Mouse (Mus musculus) granulocyte monocyte progenitor cell, adult 5-6 weeks (primary cell): Measurements from ENCODE around the gene Slc22a4. TPM values are rescaled to one million over a fixed set of nuclear protein-coding genes. Genes with fewer than 3 reads are reported as not detected.

ENCODE experiments used
- ATAC-seq: replicated peaks from 2 replicates; pipeline ENCODE4 v1.8.0; 2016; ENCODE audit warnings: mild to moderate bottlenecking, moderate TSS enrichment, inconsistent platforms; ENCODE audit not compliant: poor library complexity, severe bottlenecking
- total RNA-seq, 2 experiments: library from RNA; stranded (forward) in 1 of 2; stranded (reverse) in 1 of 2; fragments of 200-712, 200-1000 nt in 1 of 2; fragments of >200 nt in 1 of 2; fragmentation: Nextera tagmentation in 1 of 2; gene quantifications; 2 replicates each; pipeline ENCODE4 v1.2.3; 2014 to 2017

Slc22a4 gene
- total RNA-seq (2014; fragmentation: Nextera tagmentation) (20.0 and 36.7 TPM in 2 replicates), total RNA-seq (2017) (19.6 and 21.0 TPM in 2 replicates)

- peak; percentile 70 for ATAC-seq
Measured at GRCm38 (mm10) chr11:54028044-54028951, at the start of gene Slc22a4. Gene Slc22a4 (minus strand): TSS chr11:54028090.

DNA sequence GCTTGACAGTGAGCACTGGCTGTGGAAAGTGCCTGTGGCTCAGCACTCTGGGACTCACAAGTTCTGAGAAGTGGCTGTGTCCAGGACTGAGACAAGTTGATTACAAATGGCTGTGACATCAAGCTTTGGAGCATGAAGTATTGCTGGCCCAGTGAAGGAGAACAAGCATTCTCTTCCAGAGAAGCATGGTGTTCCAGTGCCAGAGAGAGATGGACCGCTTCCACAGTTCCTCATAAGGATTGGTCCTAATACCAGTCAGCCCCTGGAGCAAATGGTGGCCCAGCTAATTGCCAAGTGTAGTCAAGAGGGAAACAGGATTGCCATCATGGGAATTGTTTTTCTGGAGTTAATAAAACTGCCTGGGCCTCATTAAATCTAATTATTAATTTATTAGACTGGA lies 48.2 kb upstream of the Slc22a4 start:
- ATAC-seq: no peak

GRCm38 (mm10) chr11:54075353-54075752 lies 47.5 kb upstream of the Slc22a4 start:
- no peak for ATAC-seq

- ATAC-seq: no peak
Measured at GRCm38 (mm10) chr11:54073291-54073690, 45.4 kb upstream of the Slc22a4 start.

- ATAC-seq: no peak
Measured at GRCm38 (mm10) chr11:54071726-54072445, 44.0 kb upstream of the Slc22a4 start.

- ATAC-seq: peak; percentile 54
Measured at GRCm38 (mm10) chr11:54068520-54069371, 40.9 kb upstream of the Slc22a4 start, which contains the start of gene Pdlim4. Gene Pdlim4 (minus strand): TSS chr11:54069014.

GRCm38 (mm10) chr11:54067996-54068519 lies 40.2 kb upstream of the Slc22a4 start:
- ATAC-seq: peak; percentile 62

GRCm38 (mm10) chr11:54067318-54067995 lies 39.6 kb upstream of the Slc22a4 start:
- no peak for ATAC-seq

GRCm38 (mm10) chr11:54066400-54066799 lies 38.5 kb upstream of the Slc22a4 start:
- ATAC-seq: no peak

DNA sequence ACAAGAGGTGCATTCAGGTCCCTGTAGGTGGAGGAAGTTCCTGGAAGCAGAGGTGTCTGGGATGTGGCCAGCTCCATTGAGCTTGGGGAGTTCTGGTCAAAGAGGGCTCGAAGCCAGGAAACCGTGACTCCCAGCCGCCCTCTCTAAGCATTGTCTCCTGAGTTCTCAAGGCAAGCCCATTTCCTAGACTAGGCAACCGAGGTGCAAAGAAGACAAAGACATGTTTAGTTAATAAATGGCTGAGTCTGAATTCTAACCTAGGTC lies 38.0 kb upstream of the Slc22a4 start:
- ATAC-seq: no peak

DNA sequence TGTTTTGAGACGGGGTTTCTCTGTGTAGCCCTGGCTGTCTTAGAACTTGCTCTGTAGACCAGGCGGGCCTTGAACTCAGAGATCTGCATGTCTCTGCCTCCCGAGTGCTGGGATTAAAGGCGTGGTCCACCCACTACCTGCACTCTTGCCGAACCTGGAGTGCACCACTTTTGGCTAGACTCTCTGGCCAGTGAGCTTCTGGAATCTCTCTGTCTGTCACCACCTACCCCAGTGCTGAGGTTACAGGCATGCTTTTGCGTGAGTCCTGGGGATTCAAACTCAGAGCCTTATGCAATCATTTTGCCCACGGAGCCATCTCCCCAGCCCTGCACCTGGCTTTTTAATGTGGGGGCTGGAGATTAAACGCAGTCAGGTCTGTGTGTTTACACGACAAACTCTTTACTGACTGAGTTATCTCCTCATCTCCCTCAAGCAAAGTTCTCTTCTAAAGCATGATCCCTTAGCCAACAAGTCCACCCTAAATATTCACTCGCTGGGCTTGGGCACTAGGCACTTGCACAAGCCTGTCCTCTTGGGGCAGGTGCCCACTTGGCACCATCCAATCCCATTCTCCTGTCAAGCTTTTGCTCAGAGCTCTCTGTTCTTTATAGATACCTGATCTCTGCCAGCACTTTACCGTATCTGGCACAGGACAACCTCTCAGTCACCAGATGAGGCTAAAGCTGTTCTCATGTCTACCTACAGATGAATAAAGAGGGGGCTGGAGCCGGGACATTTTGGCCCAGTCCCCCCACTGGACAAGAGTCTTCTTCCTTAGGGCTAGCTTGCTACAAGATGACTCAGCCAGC lies 37.4 kb upstream of the Slc22a4 start:
- ATAC-seq: no peak

DNA sequence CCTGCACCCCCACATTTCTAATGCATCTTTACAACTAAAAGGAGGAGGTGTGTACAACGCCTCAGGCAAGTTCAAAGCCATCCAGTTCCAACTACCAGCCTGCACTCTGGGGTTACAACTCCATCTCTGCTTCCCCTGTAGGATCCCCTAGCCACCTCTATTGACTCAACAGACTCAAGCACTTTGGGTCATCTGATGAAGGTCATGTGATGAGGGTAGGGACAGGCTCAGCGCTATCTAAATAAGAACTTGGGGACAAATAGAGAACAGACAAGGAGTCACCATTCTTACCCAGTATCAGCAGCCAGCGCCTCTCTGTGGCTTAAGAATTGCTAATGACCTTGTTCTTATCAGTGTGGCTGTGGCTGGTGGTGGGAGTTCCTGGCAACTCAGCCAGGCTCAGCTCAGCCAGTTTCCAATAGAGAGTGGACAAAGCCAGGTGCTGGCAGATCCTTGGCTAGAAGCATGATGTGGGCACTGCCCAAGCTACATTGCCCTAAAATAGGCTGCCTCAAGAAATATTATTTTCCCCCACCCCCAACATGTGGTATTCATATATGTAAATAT lies 36.6 kb upstream of the Slc22a4 start:
- no peak for ATAC-seq

GRCm38 (mm10) chr11:54063472-54063775 lies 35.5 kb upstream of the Slc22a4 start:
- ATAC-seq: no peak

GRCm38 (mm10) chr11:54062753-54063471 lies 35.0 kb upstream of the Slc22a4 start:
- no peak for ATAC-seq

- no peak for ATAC-seq
Measured at GRCm38 (mm10) chr11:54062086-54062752, 34.3 kb upstream of the Slc22a4 start.

- no peak for ATAC-seq
Measured at GRCm38 (mm10) chr11:54060316-54060715, 32.4 kb upstream of the Slc22a4 start.

GRCm38 (mm10) chr11:54059526-54059925 lies 31.6 kb upstream of the Slc22a4 start:
- ATAC-seq: no peak

DNA sequence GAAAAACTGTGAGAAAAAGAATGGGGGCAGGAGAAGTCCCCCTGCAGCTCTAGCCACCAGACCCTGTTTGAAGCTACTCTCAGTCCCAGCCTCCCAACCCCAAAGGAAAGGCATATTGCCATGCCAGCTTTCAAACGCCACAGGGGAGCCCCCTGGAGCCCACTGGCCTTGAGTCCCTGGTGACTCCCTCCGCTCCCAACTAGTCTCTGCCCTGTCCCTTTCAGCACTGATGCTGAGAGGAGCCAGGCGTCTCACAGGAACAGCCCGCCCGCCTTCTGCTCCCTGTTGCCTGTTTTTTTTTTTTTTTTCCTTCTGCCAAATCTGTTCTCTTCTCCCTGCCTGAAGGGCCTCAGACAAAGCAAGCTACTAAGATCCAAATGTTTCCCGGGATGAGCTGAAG lies 30.8 kb upstream of the Slc22a4 start:
- no peak for ATAC-seq
